Mouse (Mus musculus) small intestine, adult 2 months (tissue): ENCODE measurements around the gene Gm6034.
"Not testable (repeated sequence)": the region's sequence is repeated elsewhere in the genome, so short reads cannot be mapped to it uniquely, and the experiment has no call there.

Source experiments
- CTCF ChIP-seq: fragments of 200-500 bp; IDR thresholded peaks from 2 replicates; pipeline ENCODE4 v1.5.1; 2012; ENCODE audit warnings: low read depth, mild to moderate bottlenecking, control low read depth, inconsistent platforms, low read length, moderate library complexity, mixed read lengths; ENCODE audit not compliant: insufficient replicate concordance, insufficient read length; ENCODE audit errors: extremely low read depth
- POLR2A ChIP-seq: fragments of 200-500 bp; IDR thresholded peaks from 2 replicates; pipeline ENCODE4 v1.6.1; 2012; ENCODE audit warnings: low read depth, mild to moderate bottlenecking, control low read depth, inconsistent platforms, low read length, moderate library complexity

- not testable (repeated sequence) for TF ChIP-seq CTCF, POLR2A
Observed at GRCm38 (mm10) chr17:36102091-36102490, 59.3 kb downstream of the Gm6034 start.
